Mouse (Mus musculus) v-Abl transformed pro-B cells (cell line): Measurements from ENCODE around the gene Slc38a2.

Experiments
- in situ Hi-C, 2 experiments: fragments of 400-800 bp; cut with MboI; formaldehyde crosslinking; loops; one replicate each; pipeline ENCODE4 v1.15.1; 2025; ENCODE audit not compliant: unreplicated experiment in 2 of 2

Slc38a2 gene

GRCm38 (mm10) chr15:96698658-96699448 lies 677 bp downstream of the Slc38a2 start:
- in situ Hi-C loops = no loop called here

DNA sequence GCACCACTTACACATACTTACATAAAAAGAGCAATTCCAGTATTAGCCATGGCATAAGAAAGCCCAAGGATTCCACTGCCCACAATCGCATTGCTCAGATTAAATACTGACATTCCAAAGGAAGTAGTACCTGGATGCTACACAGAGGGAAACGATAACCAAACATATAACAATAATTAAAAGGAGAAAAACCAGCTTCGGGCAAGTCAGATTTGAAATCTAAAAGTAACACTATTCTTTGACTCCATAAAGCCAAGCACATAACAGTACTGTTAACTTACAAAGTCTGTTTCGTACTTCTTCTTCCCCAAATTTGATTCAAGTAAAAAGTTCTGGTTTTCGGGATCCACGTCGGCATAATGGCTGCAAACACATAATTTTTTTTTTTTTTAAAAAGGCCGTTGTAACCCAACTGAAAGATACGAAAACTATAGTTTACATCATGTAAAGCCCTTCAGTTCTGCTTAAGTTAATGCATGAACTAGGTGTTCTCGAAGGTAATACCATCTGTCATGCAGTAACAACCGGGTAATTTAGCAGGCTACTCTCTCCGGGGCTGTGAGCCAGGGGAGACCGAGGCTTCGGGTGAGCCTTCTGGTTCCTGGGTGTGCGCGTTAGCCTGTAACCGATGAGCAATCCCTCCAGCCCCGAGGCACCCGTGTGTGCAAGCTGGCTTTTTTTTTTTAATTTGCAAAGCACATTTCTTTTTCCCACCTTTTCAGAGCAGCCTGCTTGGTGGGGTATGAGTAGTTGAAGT lies 1.5 kb downstream of the Slc38a2 start:
- in situ Hi-C loops = no loop called here

- in situ Hi-C loops = no loop called here
Observed at GRCm38 (mm10) chr15:96696486-96697284, 2.8 kb downstream of the Slc38a2 start.

DNA sequence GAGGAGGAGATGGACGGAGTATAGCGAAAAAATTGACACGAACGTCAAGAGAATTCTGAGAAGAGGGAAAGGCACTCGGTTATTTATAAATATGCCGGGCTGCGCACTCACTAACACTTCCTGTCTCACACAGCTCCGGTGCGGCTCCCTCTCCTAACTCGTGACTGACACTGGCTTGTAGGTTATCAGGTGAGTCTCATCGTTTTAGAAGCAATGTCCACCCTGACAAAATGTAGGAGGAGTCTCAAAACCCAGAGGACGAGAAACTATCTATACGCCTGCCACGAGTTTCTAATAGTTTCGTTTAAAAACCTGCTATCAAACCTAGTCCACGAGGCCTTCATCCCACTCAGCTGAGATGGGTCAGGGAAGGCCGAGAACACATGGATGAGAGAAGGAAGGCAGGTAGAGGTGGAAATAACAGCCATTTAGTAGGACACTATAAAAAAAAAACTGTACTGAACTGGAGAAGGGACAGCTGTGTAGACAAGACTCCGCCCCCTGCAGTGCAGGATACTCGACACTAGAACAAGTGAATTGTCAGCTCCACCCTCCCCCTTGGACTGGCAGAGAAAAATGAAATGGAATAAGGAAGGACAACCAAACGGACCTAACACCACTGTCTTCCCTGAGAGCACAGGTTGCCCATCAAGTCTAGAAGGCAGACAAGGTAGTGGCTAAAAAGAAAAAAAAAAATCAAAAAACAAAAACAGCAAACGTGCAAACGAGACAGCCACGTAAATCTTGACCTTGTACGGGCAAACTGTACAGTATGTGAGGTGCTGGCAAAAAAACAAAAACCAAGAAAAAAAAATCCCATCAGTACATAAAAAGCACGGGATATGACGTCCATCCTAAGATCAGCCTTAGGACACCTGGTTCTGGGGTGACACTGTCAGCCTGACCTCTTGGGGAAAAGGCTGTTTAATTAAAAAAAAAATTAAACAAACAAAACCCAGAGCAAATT lies 3.8 kb downstream of the Slc38a2 start:
- in situ Hi-C loops = no loop called here

DNA sequence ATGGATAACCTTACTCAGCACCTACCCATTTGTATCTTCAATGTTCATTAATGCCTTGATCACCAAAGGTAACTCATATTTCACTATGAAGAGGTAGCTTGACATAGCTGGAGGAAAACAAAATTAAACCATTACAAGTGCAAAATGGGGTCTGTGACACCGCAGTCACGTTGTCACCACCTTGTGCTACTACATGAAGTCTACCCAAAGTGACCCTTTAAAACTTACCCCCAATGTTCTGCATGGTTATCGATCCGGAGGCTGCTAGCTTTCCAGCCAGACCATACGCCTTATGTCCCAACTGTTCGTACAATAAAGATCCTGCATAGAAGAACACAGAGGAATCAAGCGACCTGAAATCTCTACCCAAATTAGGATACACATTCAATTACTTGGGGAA lies 4.5 kb downstream of the Slc38a2 start:
- in situ Hi-C loops = no loop called here

DNA sequence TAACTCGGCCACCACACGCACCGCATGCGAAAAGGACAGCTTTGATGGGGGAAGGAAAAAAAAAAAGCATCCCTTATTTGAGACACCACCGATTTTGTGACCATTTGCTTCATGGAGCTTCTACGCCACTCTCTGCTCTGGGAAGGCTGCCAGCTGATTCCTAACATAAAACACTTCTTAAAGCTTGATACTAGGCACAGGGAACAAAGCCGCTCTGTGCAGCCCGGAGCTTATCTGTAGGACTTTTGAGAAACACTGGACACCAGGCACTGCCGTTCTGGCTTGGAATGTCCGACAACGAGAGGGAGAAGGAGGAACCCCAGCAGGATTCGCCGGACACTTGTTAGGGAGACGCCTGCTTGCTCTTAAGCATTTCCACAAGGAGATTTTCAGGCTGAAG lies 5.8 kb downstream of the Slc38a2 start:
- in situ Hi-C loops = no loop called here

GRCm38 (mm10) chr15:96692401-96692800 lies 7.1 kb downstream of the Slc38a2 start:
- in situ Hi-C loops = no loop called here

GRCm38 (mm10) chr15:96691381-96691780 lies 8.1 kb downstream of the Slc38a2 start:
- in situ Hi-C loops = no loop called here

GRCm38 (mm10) chr15:96690829-96691228 lies 8.7 kb downstream of the Slc38a2 start:
- in situ Hi-C loops = no loop called here

DNA sequence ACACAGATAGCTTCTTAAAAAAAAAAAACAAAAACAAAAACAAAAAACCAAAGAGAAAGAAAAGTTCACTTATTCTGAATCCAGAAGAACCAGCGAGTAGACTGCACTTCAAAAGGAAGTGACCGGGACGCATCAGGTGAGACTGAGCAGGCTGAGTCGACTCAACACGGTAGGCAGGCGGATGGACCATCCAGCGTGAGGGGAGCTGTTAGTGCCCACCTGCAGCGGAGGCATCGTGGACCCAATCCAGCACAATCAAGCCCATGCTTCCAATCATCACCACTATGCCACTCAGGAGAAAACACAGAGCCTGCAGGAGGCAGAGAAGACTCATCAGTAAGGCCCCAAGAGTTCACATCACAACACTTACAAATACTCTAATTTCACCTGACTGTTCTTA lies 9.6 kb downstream of the Slc38a2 start:
- in situ Hi-C loops = no loop called here

- in situ Hi-C loops = no loop called here
Observed at GRCm38 (mm10) chr15:96688784-96689318, 10.7 kb downstream of the Slc38a2 start.

GRCm38 (mm10) chr15:96688036-96688435 lies 11.5 kb downstream of the Slc38a2 start:
- in situ Hi-C loops = no loop called here

GRCm38 (mm10) chr15:96687366-96687765 lies 12.2 kb downstream of the Slc38a2 start:
- in situ Hi-C loops = no loop called here

DNA sequence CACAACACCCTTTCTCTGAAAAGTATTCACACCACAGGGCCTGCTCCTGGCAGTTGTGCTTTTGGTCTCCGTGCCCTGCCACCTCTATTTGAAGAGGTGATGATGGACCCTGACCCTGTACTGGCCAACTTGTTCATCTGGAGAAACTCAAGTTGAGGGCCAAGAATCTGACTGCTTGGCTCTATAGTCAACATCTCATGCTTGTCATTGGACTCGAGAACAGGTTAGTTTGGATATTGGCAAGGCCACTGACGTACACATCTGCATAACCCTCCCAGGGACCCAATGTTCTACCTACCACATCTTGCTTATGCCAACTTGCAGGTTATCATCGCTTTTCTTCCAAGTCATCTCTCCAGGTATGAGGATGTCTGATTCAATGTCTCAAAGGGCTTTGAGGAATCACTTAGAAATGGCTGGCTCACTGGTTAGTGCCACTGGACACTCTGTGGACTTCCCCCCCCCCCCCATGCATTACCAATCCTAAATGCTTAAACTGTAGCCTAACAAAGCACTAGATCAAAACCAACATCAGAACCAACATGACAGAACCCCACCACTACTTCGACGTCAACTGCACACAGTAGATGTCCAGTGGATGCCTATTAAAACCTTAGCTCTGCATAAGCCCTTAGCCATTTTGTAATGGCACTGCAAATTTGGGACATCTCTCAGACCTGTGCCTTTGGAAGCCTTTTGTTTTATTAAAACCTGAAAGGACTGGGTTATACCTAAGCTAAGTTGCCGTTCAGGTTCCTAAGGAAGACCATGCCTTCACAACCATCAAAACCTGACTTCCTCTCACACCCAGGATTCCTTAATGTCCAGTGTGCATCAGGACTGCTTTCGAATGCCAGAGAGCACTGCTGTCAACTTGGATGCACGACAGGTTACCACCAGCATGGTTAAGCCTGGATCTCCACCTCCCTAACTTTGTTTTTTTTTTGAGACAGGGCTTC lies 13.1 kb downstream of the Slc38a2 start:
- in situ Hi-C loops = no loop called here

- in situ Hi-C loops = no loop called here
Observed at GRCm38 (mm10) chr15:96685273-96685672, 14.3 kb downstream of the Slc38a2 start.

DNA sequence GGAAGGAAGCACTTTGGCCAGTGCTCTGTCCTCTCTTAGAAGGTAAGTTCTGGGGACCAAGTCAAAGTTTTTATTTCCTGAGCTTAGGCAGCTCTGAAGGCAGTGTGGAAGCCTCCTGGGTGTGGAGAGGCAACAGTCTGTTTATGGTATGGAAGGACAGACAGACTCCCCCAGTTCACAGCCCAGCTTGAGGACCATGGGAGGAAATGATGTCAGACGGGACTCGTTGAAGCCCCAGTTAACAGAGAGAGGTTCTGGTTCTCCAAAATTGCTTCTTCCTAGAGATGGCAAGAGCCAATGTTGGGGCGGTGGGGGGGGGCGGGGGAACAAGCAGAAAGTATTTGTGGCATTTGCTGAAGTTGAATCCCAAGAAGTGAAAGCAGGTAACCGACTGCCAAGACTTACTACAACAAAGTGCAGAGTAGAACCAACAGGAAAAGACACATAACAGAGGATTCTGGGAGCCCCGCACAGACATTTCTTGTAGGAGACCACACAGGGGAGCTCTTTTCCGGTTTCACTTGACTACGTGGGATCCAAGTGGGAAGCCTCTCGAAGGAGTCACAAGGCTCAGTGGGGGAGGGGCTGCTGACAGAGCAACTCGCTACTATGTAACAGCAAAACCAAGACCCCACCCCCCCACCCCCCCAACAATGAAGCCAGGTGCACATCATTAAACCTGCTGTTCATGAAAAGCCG lies 15.2 kb downstream of the Slc38a2 start:
- in situ Hi-C loops = loop anchor here in 1 of 2 experiments (5.0 kb wide), 1 partner anchor 263 kb away; no protein-coding TSS in a partner anchor

DNA sequence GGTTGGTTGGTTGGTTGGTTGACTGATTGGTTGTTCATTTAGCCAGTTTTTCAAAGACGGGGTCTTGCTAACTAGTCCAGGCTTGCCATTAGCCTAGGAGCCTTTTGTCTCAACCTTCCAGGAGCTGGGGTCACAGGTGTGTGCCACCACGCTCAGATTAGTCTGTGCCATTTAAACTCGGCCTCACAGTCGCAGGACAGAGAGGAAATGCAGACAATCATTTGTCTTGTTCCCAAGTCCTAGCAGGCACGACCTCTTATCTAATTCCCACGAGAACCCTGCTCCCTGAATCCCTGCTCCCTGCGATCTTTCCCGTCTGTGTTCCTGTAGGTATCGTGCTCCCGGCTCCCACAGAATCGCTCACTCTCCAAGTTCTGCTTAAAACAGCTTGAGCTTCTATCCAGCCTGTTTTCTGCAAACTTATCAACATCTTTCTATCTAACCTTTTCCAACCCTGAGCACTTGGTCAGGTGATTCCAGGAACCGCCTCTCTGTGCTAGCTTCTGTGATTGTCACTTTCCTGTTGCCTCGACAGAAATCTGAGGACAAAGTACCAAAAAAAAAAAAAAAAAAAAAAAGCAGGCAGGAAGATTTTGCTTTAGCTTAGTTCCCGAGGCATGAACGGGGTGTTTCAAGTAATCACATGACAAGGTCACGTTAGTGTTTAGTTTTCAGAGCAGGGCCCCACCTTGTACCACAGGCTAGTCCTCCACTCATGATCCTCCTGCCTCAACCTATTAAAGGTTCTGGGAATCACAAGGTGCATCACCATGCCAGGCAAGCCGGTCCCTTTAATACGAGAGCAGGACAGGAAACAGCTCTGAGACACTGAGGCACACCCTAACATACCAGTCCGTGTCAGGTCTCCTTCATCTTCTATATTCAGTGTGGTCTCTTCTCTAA lies 20.4 kb downstream of the Slc38a2 start:
- in situ Hi-C loops = loop anchor here (10.0 kb wide), 2 partner anchors 266 to 456 kb away; no protein-coding TSS in a partner anchor
